Mouse (Mus musculus): ENCODE measurements at regions not wholly inside any gene's neighbourhood (a gene's known extent, or its start where the extent isn't known, plus 50 kb on each side); places are given as distances from the start of the nearest gene placed in this dataset.

- intact Hi-C loops (cut with DNase I), result loop anchor here (5.0 kb wide), 1 partner anchor 232 kb away; the partner anchor contains the start of gene Jun
- DNase-seq, result no peak
Observed at GRCm38 (mm10) chr4:95284696-95285095, 232.7 kb upstream of the Jun start.

- DNase-seq, result peak; percentile 20 to 30
- intact Hi-C loops (cut with DNase I), result loop anchor here (5.0 kb wide), 3 partner anchors 283 to 582 kb away; no protein-coding TSS in a partner anchor
Observed at GRCm38 (mm10) chr4:95290321-95290720, 238.3 kb upstream of the Jun start.

GRCm38 (mm10) chr4:95294110-95294509 lies 242.1 kb upstream of the Jun start:
- DNase-seq, result peak in 1 of 2 experiments; percentile 38
- intact Hi-C loops (cut with DNase I), result loop anchor here (5.0 kb wide), 3 partner anchors 287 to 578 kb away; no protein-coding TSS in a partner anchor

GRCm38 (mm10) chr4:95301907-95302306 lies 249.9 kb upstream of the Jun start:
- intact Hi-C loops (cut with DNase I), result no loop called here
- DNase-seq, result no peak

GRCm38 (mm10) chr4:95303337-95303736 lies 251.3 kb upstream of the Jun start:
- DNase-seq, result peak; percentile 38 to 41
- intact Hi-C loops (cut with DNase I), result no loop called here

GRCm38 (mm10) chr4:95304006-95304405 lies 252.0 kb upstream of the Jun start:
- DNase-seq, result no peak
- intact Hi-C loops (cut with DNase I), result no loop called here

GRCm38 (mm10) chr4:95307134-95307533 lies 250.2 kb upstream of the Fggy start:
- no peak for DNase-seq
- intact Hi-C loops (cut with DNase I), result no loop called here

- no peak for DNase-seq
- intact Hi-C loops (cut with DNase I), result no loop called here
Observed at GRCm38 (mm10) chr4:95308469-95308895, 248.8 kb upstream of the Fggy start.

- intact Hi-C loops (cut with DNase I), result no loop called here
- DNase-seq, result no peak
Observed at GRCm38 (mm10) chr4:95310410-95310809, 246.9 kb upstream of the Fggy start.

GRCm38 (mm10) chr4:95317821-95318290 lies 239.5 kb upstream of the Fggy start:
- intact Hi-C loops (cut with DNase I), result no loop called here
- DNase-seq, result peak; percentile 91 to 94

- peak; percentile 17 to 41 for DNase-seq
Observed at GRCm38 (mm10) chr4:95318561-95318960, 238.7 kb upstream of the Fggy start.

GRCm38 (mm10) chr4:95319036-95319435 lies 238.3 kb upstream of the Fggy start:
- peak; percentile 33 to 47 for DNase-seq

More at GRCm38 (mm10) chr4:95318561-95318960, 238.7 kb upstream of the Fggy start:
- intact Hi-C loops (cut with DNase I), result no loop called here

GRCm38 (mm10) chr4:95325861-95326260 lies 231.4 kb upstream of the Fggy start:
- intact Hi-C loops (cut with DNase I), result no loop called here
- no peak for DNase-seq

More at GRCm38 (mm10) chr4:95319036-95319435, 238.3 kb upstream of the Fggy start:
- intact Hi-C loops (cut with DNase I), result no loop called here

- intact Hi-C loops (cut with DNase I), result no loop called here
- no peak for DNase-seq
Observed at GRCm38 (mm10) chr4:95339822-95340221, 217.5 kb upstream of the Fggy start.

- intact Hi-C loops (cut with DNase I), result no loop called here
- no peak for DNase-seq
Observed at GRCm38 (mm10) chr4:95340926-95341325, 216.4 kb upstream of the Fggy start.

- intact Hi-C loops (cut with DNase I), result no loop called here
- DNase-seq, result peak; percentile 46 to 59
Observed at GRCm38 (mm10) chr4:95346722-95347197, 210.5 kb upstream of the Fggy start.

- DNase-seq, result no peak
- intact Hi-C loops (cut with DNase I), result no loop called here
Observed at GRCm38 (mm10) chr4:95347436-95347835, 209.9 kb upstream of the Fggy start.

- intact Hi-C loops (cut with DNase I), result no loop called here
- no peak for DNase-seq
Observed at GRCm38 (mm10) chr4:95348405-95349123, 208.7 kb upstream of the Fggy start.

GRCm38 (mm10) chr4:95353894-95354319 lies 203.4 kb upstream of the Fggy start:
- intact Hi-C loops (cut with DNase I), result no loop called here

GRCm38 (mm10) chr4:95358674-95359073 lies 198.6 kb upstream of the Fggy start:
- DNase-seq, result no peak
- intact Hi-C loops (cut with DNase I), result no loop called here

More at GRCm38 (mm10) chr4:95353894-95354319, 203.4 kb upstream of the Fggy start:
- DNase-seq, result peak; percentile 40 to 53

- no peak for DNase-seq
- intact Hi-C loops (cut with DNase I), result no loop called here
Observed at GRCm38 (mm10) chr4:95360336-95360967, 196.9 kb upstream of the Fggy start.

Data from heart, postnatal 10 days (tissue).